Mouse (Mus musculus) mouse trophoblast stem cell (cell line): ENCODE measurements around the gene Ppp1r37.

Experiments
- in situ Hi-C, 2 experiments: fragments of 300-500 bp; cut with MseI, MboI; formaldehyde crosslinking; loops; 2 replicates in 1 of 2; 3 replicates in 1 of 2; pipeline ENCODE4 v1.15.1; 2025

Gene Ppp1r37

DNA sequence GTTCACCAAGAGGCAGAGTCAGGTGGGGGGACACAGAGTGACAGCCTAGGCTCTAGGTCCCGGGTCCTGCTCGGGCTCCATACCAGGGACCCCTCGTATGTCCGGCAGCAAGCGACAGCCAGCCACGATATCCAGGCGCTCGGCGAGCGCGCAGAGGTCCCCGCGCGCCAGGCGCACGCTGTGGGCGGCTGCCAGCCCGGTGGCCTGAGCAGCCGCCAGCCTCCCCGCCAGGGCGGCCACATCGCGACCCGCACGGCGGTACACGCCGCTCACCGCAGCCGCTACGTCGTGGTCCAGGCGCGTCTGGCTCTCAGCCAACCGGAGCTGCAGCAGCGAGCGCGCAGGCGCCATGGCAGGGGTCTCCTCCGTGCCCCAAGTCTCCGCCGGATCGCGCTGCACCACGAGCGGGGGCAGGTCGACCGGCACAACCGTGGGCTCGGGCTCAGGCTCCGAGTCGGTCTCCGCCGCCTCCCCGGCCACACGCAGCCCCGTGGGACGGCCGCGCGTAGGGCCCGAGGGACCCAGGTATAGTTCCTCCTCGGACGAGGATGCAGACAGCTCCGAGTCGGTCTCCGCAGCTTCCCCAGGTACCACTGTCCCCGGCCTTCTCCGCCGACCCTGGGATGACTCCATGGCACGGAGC lies 55.8 kb downstream of the Ppp1r37 start:
- in situ Hi-C loops = loop anchor here in 1 of 2 experiments (10.0 kb wide), 1 partner anchor 58 kb away; the partner anchor contains the start of gene Ppp1r37

GRCm38 (mm10) chr7:19506326-19506725 lies 56.5 kb downstream of the Ppp1r37 start:
- in situ Hi-C loops = loop anchor here in 1 of 2 experiments (10.0 kb wide), 1 partner anchor 58 kb away; the partner anchor contains the start of gene Ppp1r37

GRCm38 (mm10) chr7:19503481-19504068 lies 59.3 kb downstream of the Ppp1r37 start:
- in situ Hi-C loops = loop anchor here in 1 of 2 experiments (10.0 kb wide), 1 partner anchor 61 kb away; the partner anchor contains the start of gene Ppp1r37

DNA sequence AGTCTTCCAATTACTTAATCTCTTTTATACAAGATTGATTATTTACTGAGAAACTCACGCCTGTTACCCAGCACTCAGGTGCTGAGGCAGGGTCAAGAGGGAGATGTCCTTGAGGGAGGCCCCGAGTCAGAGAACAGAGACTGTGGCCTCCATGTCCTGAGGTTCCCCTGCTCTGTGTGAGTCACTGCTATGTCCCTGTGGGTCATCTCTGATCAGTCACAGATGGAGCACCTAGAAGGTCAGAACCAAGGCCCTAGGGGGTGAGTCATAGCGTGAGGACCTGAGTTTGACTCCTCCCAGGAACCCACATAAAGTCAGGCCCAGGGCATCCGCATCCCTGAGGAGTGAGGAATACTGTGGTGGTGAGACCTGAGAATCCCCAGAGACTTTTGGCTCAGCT lies 61.2 kb downstream of the Ppp1r37 start:
- in situ Hi-C loops = loop anchor here in 1 of 2 experiments (10.0 kb wide), 1 partner anchor 63 kb away; the partner anchor contains the start of gene Ppp1r37

DNA sequence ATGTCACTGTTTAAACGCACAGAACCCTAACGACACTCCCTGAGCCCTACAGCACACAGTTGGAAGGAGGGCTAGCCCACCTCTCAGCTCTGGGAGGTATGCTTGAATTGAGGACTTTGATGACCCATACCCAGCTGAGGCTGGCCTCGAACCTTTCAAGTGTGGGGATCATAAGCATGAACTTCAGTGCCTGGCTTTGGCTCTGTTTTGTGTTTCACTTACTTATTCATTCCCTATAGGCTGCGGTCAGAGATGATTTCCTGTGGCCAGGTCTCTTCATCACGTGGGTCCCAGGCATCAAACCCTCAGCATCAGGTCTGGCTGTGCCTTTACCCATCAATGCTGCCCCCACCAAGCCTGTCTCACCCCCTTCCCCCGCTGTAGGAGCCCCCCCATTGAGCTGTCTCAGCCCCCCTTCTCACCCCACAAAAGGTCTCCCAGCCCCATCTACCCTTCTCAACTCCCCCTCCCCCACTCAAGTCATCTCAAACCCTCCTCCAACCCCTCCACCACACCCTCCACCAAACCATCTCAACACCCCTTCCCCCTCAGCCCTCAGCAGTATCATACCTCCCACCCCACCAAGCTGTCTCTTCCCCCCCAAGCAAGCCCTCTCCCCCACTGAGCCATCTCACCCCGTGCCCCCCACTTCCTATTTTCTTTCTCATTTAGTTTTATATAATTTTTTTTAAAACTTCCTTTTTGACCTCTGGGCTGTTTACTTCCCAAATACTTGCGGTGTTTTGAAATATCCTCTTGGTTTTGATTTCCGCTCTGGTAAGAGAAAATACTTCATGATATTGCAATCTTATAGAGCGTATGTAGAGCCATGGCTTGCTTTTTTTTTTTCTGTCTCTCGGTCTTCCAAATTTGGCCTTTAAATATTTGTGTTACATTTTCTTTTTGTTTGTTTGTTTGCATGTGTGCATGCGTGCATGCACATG lies 62.2 kb downstream of the Ppp1r37 start:
- in situ Hi-C loops = loop anchor here in 1 of 2 experiments (10.0 kb wide), 1 partner anchor 64 kb away; the partner anchor contains the start of gene Ppp1r37

DNA sequence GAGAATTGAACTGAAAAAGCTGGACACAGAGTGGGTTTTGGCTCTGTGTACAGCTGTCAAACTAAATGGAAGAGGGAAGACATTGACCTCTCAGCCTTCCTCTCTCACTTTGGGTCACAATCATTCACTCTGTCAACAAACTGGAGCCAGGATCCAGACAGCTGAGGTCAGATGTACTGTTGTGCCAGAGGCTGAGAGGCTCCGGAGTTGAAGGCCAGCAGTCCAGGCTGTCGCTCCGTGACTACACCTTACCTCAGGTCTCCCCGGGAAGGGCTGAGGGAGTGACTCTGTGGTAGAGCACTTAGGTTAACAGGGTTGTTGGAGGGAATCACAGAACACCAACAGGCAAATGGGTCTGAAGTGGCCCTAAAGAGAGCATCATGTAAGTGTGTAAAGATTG lies 64.5 kb downstream of the Ppp1r37 start:
- in situ Hi-C loops = no loop called here

GRCm38 (mm10) chr7:19496214-19496555 lies 66.7 kb downstream of the Ppp1r37 start:
- in situ Hi-C loops = no loop called here

- in situ Hi-C loops = no loop called here
Measured at GRCm38 (mm10) chr7:19495521-19496213, 67.2 kb downstream of the Ppp1r37 start.

GRCm38 (mm10) chr7:19494751-19495474 lies 68.0 kb downstream of the Ppp1r37 start:
- in situ Hi-C loops = no loop called here

- in situ Hi-C loops = no loop called here
Measured at GRCm38 (mm10) chr7:19491731-19492130, 71.1 kb downstream of the Ppp1r37 start.

DNA sequence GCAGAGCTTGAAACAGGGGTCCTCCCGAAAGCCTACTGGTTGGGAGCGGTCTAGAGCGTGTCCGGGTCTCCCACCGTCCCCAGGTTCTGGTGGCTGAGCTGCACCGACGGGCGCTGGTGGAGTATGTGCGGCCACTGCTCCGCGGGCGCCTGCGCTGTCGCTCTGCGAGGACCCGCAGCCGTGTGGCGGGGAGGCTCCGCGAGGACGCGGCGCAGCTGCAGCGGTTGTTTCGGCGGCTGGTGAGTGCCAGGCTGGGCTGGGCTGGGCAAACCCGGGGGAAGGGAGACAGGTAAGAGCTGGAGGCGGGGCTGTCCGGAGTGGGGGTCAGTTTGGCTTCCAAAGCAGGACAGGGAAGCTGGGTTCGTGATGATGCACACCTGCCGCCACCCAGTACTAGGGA lies 73.4 kb downstream of the Ppp1r37 start:
- in situ Hi-C loops = no loop called here

DNA sequence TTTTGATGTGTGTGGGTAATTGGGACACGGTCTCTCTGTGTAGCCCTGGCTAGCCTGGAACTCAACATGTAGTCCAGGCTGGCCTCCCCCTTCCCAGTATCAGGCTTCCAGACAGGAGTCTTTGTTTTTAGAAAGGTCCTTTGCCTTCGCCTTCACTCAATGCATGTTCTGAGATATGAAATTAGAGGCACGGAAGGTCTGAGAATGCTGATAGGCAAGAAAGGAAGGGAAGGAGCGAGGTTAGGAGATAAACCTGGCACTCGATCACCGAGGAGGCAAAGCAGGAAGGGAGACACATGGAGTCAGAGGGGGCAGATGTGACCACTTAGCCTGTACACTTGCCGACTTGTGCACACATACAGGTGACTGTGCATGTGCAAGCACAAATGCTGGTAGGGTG lies 76.3 kb downstream of the Ppp1r37 start:
- in situ Hi-C loops = no loop called here

GRCm38 (mm10) chr7:19485488-19485887 lies 77.4 kb downstream of the Ppp1r37 start:
- in situ Hi-C loops = no loop called here

DNA sequence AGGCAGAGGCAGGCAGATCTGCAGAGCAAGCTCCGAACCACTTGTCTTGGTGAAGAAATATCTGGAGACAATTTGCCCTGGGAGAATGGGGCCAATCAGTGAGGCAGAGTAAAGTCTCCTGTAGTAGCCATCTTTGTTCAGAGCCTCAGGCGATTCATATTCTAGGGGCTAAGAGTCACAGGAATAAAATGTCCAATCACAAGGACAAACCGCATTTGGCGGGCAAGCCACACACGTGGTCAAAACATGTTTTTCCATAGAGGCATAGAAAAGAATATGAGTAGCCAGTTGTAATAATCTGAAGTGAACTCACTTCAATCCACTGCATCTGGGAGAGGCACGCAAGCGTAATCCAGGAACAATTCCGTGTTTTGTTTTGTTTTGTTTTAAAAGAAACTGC lies 79.6 kb downstream of the Ppp1r37 start:
- in situ Hi-C loops = no loop called here
